In the genomic region with DNA sequence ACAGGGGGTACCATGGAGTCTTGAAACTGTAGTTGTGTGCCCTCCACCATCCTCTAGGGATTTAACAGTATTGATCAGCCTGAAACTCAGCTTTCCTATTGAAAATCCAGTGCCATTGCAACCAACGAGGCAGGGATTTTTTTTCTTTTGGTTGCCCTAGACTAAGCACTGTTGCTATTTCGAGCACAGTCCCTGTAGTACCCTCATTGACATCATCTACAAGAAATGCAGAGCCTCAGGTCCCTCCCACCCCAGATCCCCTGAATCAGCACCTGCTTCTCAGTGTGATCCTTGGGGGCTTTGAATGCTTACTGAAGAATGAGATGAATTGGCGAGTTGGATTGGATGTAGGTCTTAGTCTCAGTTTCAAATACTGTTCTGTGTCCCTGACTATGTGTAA, we compare ENCODE assay signal across 22 mouse cellular contexts.
"Had no signal": no experiment of that assay in that cellular context is flagged by ENCODE, and none has a peak within 500 bp of the region (broad histone marks: within the 10 kb centered on the region; RNA-seq: fewer than 3 reads in every experiment).

No protein-coding gene starts in this region.

- DNase-seq: kidney, postnatal 14 days; kidney, postnatal 4 days; left cerebral cortex, postnatal 4 days; liver, postnatal 0 days; lung, embryonic 14.5 days; right cerebral cortex, adult 18-20 months; right cerebral cortex, postnatal 14 days; right cerebral cortex, postnatal 4 days; thymus, adult 2 months; thymus, postnatal 14 days; thymus, postnatal 4 days had no signal

- H3K4me2 ChIP-seq: limb, embryonic 12.5 days; limb, embryonic 15.5 days; liver, embryonic 11.5 days; lung, embryonic 14.5 days; midbrain, embryonic 12.5 days; midbrain, embryonic 15.5 days; neural tube, embryonic 12.5 days; neural tube, embryonic 15.5 days had no signal

- H3K9me3 ChIP-seq: limb, embryonic 12.5 days; limb, embryonic 15.5 days; midbrain, embryonic 12.5 days; midbrain, embryonic 15.5 days; neural tube, embryonic 12.5 days; neural tube, embryonic 15.5 days had no signal

- H3K27ac ChIP-seq: limb, embryonic 12.5 days; limb, embryonic 15.5 days; liver, embryonic 14.5 days; macrophage; midbrain, embryonic 12.5 days; midbrain, embryonic 15.5 days; neural tube, embryonic 12.5 days; neural tube, embryonic 15.5 days; stomach, postnatal 0 days had no signal

- H3K27me3 ChIP-seq: limb, embryonic 12.5 days; limb, embryonic 15.5 days; midbrain, embryonic 12.5 days; midbrain, embryonic 15.5 days; neural tube, embryonic 12.5 days; neural tube, embryonic 15.5 days had no signal

- H3K9ac ChIP-seq: limb, embryonic 12.5 days; limb, embryonic 15.5 days; liver, embryonic 14.5 days; liver, postnatal 0 days; lung, embryonic 14.5 days; midbrain, embryonic 12.5 days; midbrain, embryonic 15.5 days; neural tube, embryonic 12.5 days; neural tube, embryonic 15.5 days had no signal

- H3K36me3 ChIP-seq: limb, embryonic 12.5 days; limb, embryonic 15.5 days had no signal

- H3K4me3 ChIP-seq: limb, embryonic 12.5 days; limb, embryonic 15.5 days; midbrain, embryonic 12.5 days; midbrain, embryonic 15.5 days; neural tube, embryonic 12.5 days; neural tube, embryonic 15.5 days had no signal

- ATAC-seq: liver, postnatal 0 days; lung, postnatal 0 days; midbrain, embryonic 15.5 days had no signal

- H3K4me1 ChIP-seq: limb, embryonic 12.5 days; limb, embryonic 15.5 days; midbrain, embryonic 15.5 days; neural tube, embryonic 12.5 days; neural tube, embryonic 15.5 days had no signal
